Mouse (Mus musculus): ENCODE data around the gene Macrod2. TPM values are rescaled to one million over a fixed set of nuclear protein-coding genes. Genes with fewer than 3 reads are reported as not detected.

The Macrod2 gene
- polyA plus RNA-seq, 1 experiment from 2014 or later = 49.2 TPM

GRCm38 (mm10) chr2:140971845-140972244 is 576.7 kb downstream of the Macrod2 start:
- H3K36me3 ChIP-seq (ENCODE audit: control insufficient read depth, insufficient read depth, low read length) = no peaks in the 10 kb centered on the region
- no peak overlapping the region for H3K27ac ChIP-seq (ENCODE audit: low read depth, low read length)
- 76% methylated on average over 5 of the region's 5 CpGs for WGBS
- no peaks in the 10 kb centered on the region for H3K4me1 ChIP-seq (ENCODE audit: control insufficient read depth, insufficient read depth, low read length)
- H3K4me2 ChIP-seq (ENCODE audit: low read length) = no peak overlapping the region
- H3K4me3 ChIP-seq (ENCODE audit: low read depth, low read length) = no peak overlapping the region
- ATAC-seq (no peak), DNase-seq (ENCODE audit: low spot score) (no peak)
- H3K9ac ChIP-seq (ENCODE audit: low read length) = no peak overlapping the region
- no peaks in the 10 kb centered on the region for H3K9me3 ChIP-seq (replicated peaks; ENCODE audit: control insufficient read depth, low read length)
- no peaks in the 10 kb centered on the region for H3K27me3 ChIP-seq (replicated peaks; ENCODE audit: control insufficient read depth, insufficient read depth, low read length)

- Histone ChIP-seq H3K27me3 (replicated peaks; ENCODE audit: control insufficient read depth, insufficient read depth, low read length) (no peaks in the 10 kb centered on the region), H3K36me3 (ENCODE audit: control insufficient read depth, insufficient read depth, low read length) (no peaks in the 10 kb centered on the region), H3K4me3 (ENCODE audit: low read depth, low read length) (no peak overlapping the region), H3K9ac (ENCODE audit: low read length) (no peak overlapping the region), H3K9me3 (replicated peaks; ENCODE audit: control insufficient read depth, low read length) (no peaks in the 10 kb centered on the region), H3K27ac (ENCODE audit: low read depth, low read length) (no peak overlapping the region), H3K4me1 (ENCODE audit: control insufficient read depth, insufficient read depth, low read length) (no peaks in the 10 kb centered on the region), H3K4me2 (ENCODE audit: low read length) (no peak overlapping the region)
- DNase-seq (ENCODE audit: low spot score) (no peak), ATAC-seq (no peak)
- 95% methylated on average over 3 of the region's 3 CpGs for WGBS
These were observed 590.7 kb downstream of the Macrod2 start for GRCm38 (mm10) chr2:140985670-140986372.

- Histone ChIP-seq H3K27me3 (replicated peaks; ENCODE audit: control insufficient read depth, insufficient read depth, low read length) (no peaks in the 10 kb centered on the region), H3K4me2 (ENCODE audit: low read length) (no peak overlapping the region), H3K9ac (ENCODE audit: low read length) (no peak overlapping the region), H3K36me3 (ENCODE audit: control insufficient read depth, insufficient read depth, low read length) (no peaks in the 10 kb centered on the region), H3K27ac (ENCODE audit: low read depth, low read length) (no peak overlapping the region), H3K4me3 (ENCODE audit: low read depth, low read length) (no peak overlapping the region), H3K9me3 (replicated peaks; ENCODE audit: control insufficient read depth, low read length) (no peaks in the 10 kb centered on the region), H3K4me1 (ENCODE audit: control insufficient read depth, insufficient read depth, low read length) (0 out of 2 replicates have a peak, but pooled peaks cover 3% of the 10 kb centered on the region)
- ATAC-seq (no peak), DNase-seq (ENCODE audit: low spot score) (no peak)
- WGBS = 68% methylated on average over 5 of the region's 5 CpGs
These were observed 608.7 kb downstream of the Macrod2 start for GRCm38 (mm10) chr2:141003846-141004245.

GRCm38 (mm10) chr2:141004326-141004725 is 609.2 kb downstream of the Macrod2 start:
- Histone ChIP-seq H3K4me1 (ENCODE audit: control insufficient read depth, insufficient read depth, low read length) (0 out of 2 replicates have a peak, but pooled peaks cover 3% of the 10 kb centered on the region), H3K4me3 (ENCODE audit: low read depth, low read length) (no peak overlapping the region), H3K4me2 (ENCODE audit: low read length) (no peak overlapping the region), H3K9ac (ENCODE audit: low read length) (no peak overlapping the region), H3K36me3 (ENCODE audit: control insufficient read depth, insufficient read depth, low read length) (no peaks in the 10 kb centered on the region), H3K27me3 (replicated peaks; ENCODE audit: control insufficient read depth, insufficient read depth, low read length) (no peaks in the 10 kb centered on the region), H3K27ac (ENCODE audit: low read depth, low read length) (no peak overlapping the region), H3K9me3 (replicated peaks; ENCODE audit: control insufficient read depth, low read length) (no peaks in the 10 kb centered on the region)
- ATAC-seq (no peak), DNase-seq (ENCODE audit: low spot score) (no peak)
- WGBS = 70% methylated on average over 3 of the region's 3 CpGs

GRCm38 (mm10) chr2:141005616-141006015 is 610.5 kb downstream of the Macrod2 start:
- no peak for DNase-seq (ENCODE audit: low spot score)
- no peak for ATAC-seq
- H3K27ac ChIP-seq (ENCODE audit: low read depth, low read length) = no peak overlapping the region

GRCm38 (mm10) chr2:141007725-141008124 is 612.6 kb downstream of the Macrod2 start:
- DNase-seq (ENCODE audit: low spot score) (no peak), ATAC-seq (no peak)
- no peaks in the 10 kb centered on the region for H3K9me3 ChIP-seq (replicated peaks; ENCODE audit: control insufficient read depth, low read length)
- no peak overlapping the region for H3K9ac ChIP-seq (ENCODE audit: low read length)
- no peak overlapping the region for H3K4me2 ChIP-seq (ENCODE audit: low read length)
- H3K27me3 ChIP-seq (replicated peaks; ENCODE audit: control insufficient read depth, insufficient read depth, low read length) = no peaks in the 10 kb centered on the region
- H3K36me3 ChIP-seq (ENCODE audit: control insufficient read depth, insufficient read depth, low read length) = no peaks in the 10 kb centered on the region
- H3K27ac ChIP-seq (ENCODE audit: low read depth, low read length) = no peak overlapping the region
- H3K4me1 ChIP-seq (ENCODE audit: control insufficient read depth, insufficient read depth, low read length) = 0 out of 2 replicates have a peak, but pooled peaks cover 3% of the 10 kb centered on the region
- 55% methylated on average over 7 of the region's 7 CpGs for WGBS
- H3K4me3 ChIP-seq (ENCODE audit: low read depth, low read length) = no peak overlapping the region

More at GRCm38 (mm10) chr2:141005616-141006015, 610.5 kb downstream of the Macrod2 start:
- WGBS = 47% methylated on average over 6 of the region's 6 CpGs
- Histone ChIP-seq H3K4me1 (ENCODE audit: control insufficient read depth, insufficient read depth, low read length) (0 out of 2 replicates have a peak, but pooled peaks cover 3% of the 10 kb centered on the region), H3K9me3 (replicated peaks; ENCODE audit: control insufficient read depth, low read length) (no peaks in the 10 kb centered on the region), H3K27me3 (replicated peaks; ENCODE audit: control insufficient read depth, insufficient read depth, low read length) (no peaks in the 10 kb centered on the region), H3K4me3 (ENCODE audit: low read depth, low read length) (no peak overlapping the region), H3K9ac (ENCODE audit: low read length) (no peak overlapping the region), H3K36me3 (ENCODE audit: control insufficient read depth, insufficient read depth, low read length) (no peaks in the 10 kb centered on the region), H3K4me2 (ENCODE audit: low read length) (no peak overlapping the region)

GRCm38 (mm10) chr2:141008458-141008857 is 613.3 kb downstream of the Macrod2 start:
- Histone ChIP-seq H3K27me3 (replicated peaks; ENCODE audit: control insufficient read depth, insufficient read depth, low read length) (no peaks in the 10 kb centered on the region), H3K36me3 (ENCODE audit: control insufficient read depth, insufficient read depth, low read length) (no peaks in the 10 kb centered on the region), H3K4me1 (ENCODE audit: control insufficient read depth, insufficient read depth, low read length) (0 out of 2 replicates have a peak, but pooled peaks cover 3% of the 10 kb centered on the region), H3K4me2 (ENCODE audit: low read length) (no peak overlapping the region), H3K4me3 (ENCODE audit: low read depth, low read length) (no peak overlapping the region), H3K9me3 (replicated peaks; ENCODE audit: control insufficient read depth, low read length) (no peaks in the 10 kb centered on the region), H3K27ac (ENCODE audit: low read depth, low read length) (no peak overlapping the region), H3K9ac (ENCODE audit: low read length) (no peak overlapping the region)
- ATAC-seq (no peak), DNase-seq (ENCODE audit: low spot score) (no peak)
- 89% methylated on average over 1 of the region's 1 CpGs for WGBS

GRCm38 (mm10) chr2:141013443-141014165 is 618.5 kb downstream of the Macrod2 start:
- H3K9ac ChIP-seq (ENCODE audit: low read length) = no peak overlapping the region
- no peak for ATAC-seq
- WGBS = 79% methylated on average over 8 of the region's 8 CpGs
- no peaks in the 10 kb centered on the region for H3K36me3 ChIP-seq (ENCODE audit: control insufficient read depth, insufficient read depth, low read length)
- H3K27me3 ChIP-seq (replicated peaks; ENCODE audit: control insufficient read depth, insufficient read depth, low read length) = no peaks in the 10 kb centered on the region
- H3K27ac ChIP-seq (ENCODE audit: low read depth, low read length) = no peak overlapping the region
- H3K4me1 ChIP-seq (ENCODE audit: control insufficient read depth, insufficient read depth, low read length) = no peaks in the 10 kb centered on the region
- no peak overlapping the region for H3K4me3 ChIP-seq (ENCODE audit: low read depth, low read length)
- no peak overlapping the region for H3K4me2 ChIP-seq (ENCODE audit: low read length)
- H3K9me3 ChIP-seq (replicated peaks; ENCODE audit: control insufficient read depth, low read length) = no peaks in the 10 kb centered on the region
- DNase-seq (ENCODE audit: low spot score) = peak; percentile 31

GRCm38 (mm10) chr2:141022971-141023370 is 627.9 kb downstream of the Macrod2 start:
- no peak overlapping the region; the same call in 1 of the 2 replicates for H3K27ac ChIP-seq (ENCODE audit: low read depth, low read length)
- H3K36me3 ChIP-seq (ENCODE audit: control insufficient read depth, insufficient read depth, low read length) = no peaks in the 10 kb centered on the region
- no peaks in the 10 kb centered on the region for H3K9me3 ChIP-seq (replicated peaks; ENCODE audit: control insufficient read depth, low read length)
- no peak overlapping the region for H3K4me2 ChIP-seq (ENCODE audit: low read length)
- DNase-seq (ENCODE audit: low spot score) = peak; percentile 33
- H3K4me1 ChIP-seq (ENCODE audit: control insufficient read depth, insufficient read depth, low read length) = peaks cover 11% of the 10 kb centered on the region; the same call in 1 of the 2 replicates
- H3K27me3 ChIP-seq (replicated peaks; ENCODE audit: control insufficient read depth, insufficient read depth, low read length) = no peaks in the 10 kb centered on the region
- H3K4me3 ChIP-seq (ENCODE audit: low read depth, low read length) = no peak overlapping the region
- no peak for ATAC-seq
- H3K9ac ChIP-seq (ENCODE audit: low read length) = no peak overlapping the region
- WGBS = 43% methylated on average over 4 of the region's 4 CpGs

All from forebrain, embryonic 14.5 days (tissue).